Mouse (Mus musculus) gastrocnemius, postnatal 36 days (tissue): ENCODE results near the gene Lclat1. TPM values are rescaled to one million over a fixed set of nuclear protein-coding genes. Genes with fewer than 3 reads are reported as not detected.
A peak's percentile ranks its signal among the peaks of the same experiment; 100 is the strongest.

Experiments used
- DNase-seq, 2 experiments: peaks; one replicate each; pipeline ENCODE4 v3.0.0; 2022
- intact Hi-C: fragments of 180-260 bp; cut with DNase I; formaldehyde crosslinking; loops from one replicate; pipeline ENCODE4 v1.15.1; 2025
- total RNA-seq, 2 experiments: library from RNA; stranded (reverse); gene quantifications; 2 replicates each; pipeline ENCODE4 v1.2.3; 2021

The Lclat1 gene
- total RNA-seq, 2 experiments from 2014 or later: 15.9 to 17.0 TPM

DNA sequence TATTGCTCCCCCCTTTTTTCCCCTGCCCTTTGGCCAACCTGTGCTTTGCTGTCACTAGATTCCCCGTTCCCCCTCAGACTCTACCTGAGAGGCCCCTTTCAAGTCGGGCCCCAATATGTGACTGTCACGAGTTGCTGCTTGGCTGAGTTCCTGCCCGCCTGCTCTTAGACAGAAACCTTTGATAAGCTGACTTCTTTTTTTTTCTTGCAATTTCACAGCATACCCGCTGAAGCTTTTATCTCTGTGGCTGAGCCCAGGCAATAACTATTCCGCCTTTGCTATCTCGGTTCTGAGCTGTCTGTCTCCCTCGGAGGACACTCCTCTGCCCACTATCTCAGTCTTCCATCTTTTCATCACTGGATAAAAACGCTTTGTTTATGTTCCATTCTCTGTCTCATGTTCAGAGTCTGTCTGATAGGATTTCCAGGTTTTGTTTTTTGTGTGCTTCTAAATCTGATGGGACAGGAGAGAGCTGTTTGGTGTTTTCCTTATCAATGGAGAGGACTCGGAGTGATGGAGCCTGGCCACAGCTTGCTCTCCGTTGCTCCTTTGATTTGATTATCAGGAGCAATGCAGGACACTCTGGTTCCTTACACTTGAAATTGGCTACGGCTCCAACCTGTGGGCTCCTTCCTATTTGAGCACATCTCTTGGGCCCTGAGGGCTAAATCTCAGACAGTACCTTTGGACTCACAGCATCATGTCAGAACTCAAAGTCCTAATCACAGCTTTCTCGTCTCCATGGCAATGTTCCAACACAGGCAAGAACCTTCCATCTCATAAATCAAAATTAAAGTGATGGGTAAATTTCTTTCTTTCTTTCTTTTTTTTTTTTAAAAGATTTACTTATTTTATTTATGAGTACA is 20.5 kb upstream of the Lclat1 start:
- intact Hi-C loops: no loop called here
- DNase-seq: no peak

DNA sequence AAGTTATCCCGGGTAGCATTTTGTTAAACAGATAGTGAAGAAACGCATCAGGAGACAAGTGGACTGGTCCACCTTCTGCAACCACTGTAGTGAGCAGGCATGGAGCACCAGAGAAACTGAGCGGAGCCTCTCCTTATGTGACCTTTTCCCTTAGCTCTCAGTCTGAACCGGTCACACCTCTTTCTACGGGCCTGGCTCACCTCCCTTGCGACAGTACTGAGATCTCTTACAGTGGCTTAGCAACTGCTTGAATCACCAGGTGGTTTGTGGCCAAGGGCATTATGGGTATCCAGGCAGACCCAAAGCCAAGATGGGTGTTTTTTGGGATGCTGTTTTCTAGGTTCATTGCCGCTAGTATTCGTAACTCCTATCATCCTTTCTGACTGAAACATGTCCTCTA is 16.4 kb upstream of the Lclat1 start:
- intact Hi-C loops: no loop called here
- DNase-seq: no peak

DNA sequence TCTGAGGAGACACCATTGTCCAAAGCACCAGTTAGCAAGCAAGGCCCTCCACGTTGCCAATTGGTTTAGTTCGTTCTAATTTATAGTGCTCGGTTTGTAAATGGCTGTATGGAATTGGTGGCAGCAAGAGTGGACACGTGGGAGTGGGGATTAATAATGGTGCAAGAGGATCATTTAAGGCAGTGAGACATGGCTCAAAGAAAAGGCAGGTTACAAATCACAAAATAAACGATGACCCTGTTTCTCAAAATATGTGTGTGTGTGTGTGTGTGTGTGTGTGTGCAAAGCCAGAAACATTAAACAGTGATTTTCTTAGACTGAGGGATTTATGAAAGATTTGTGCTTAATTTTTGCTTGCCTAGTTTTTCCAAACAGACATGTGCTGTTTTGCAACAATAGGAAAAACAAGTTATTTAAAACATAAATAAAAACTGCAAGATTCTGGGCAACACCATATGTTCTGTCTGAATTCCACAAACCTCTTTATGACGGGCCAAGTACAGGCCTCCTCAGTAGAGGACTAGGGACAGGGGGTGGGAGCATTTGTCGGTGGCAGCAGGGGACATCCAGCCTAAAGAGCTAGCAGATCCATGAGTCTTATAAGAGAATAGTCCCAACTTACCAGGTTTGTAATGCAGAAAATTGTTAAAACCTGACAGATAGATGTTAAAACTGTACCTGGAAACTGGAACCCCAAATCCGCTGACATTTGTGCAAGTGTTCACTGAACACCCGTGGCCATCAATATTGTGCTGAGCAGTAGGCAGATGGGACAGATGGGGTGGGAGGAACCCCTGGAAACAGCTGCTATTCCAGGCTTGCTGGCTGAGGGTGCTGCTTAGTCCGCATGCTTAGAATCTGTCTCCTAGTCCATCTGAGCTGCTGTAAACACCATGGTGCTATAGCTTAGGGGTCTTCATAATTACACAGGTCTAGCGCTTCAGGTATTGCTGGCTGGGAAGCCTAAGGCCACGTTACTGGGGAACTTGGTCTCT is 15.4 kb upstream of the Lclat1 start:
- DNase-seq: no peak
- intact Hi-C loops: no loop called here

DNA sequence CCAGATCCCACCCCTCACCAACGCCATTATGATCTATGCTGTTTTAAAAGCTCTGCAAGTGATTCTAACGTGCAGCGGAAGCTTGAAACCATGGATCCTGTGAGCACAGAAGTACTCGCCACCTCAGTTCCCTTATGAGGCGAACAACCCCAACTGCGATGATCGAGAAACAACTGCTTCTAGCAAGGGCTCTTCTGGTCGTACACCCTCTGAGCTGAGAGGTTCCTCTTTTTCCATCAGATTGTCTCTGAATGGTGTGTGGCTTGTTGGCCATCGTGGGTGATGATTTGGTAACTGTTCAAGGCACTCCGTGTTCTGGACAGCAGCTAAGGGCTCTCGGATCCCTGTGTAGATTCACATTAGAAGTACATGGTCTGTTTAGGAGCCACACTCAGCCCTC is 12.7 kb upstream of the Lclat1 start:
- no peak for DNase-seq
- intact Hi-C loops: loop anchor here (5.0 kb wide), 1 partner anchor 202 kb away; no protein-coding TSS in a partner anchor

DNA sequence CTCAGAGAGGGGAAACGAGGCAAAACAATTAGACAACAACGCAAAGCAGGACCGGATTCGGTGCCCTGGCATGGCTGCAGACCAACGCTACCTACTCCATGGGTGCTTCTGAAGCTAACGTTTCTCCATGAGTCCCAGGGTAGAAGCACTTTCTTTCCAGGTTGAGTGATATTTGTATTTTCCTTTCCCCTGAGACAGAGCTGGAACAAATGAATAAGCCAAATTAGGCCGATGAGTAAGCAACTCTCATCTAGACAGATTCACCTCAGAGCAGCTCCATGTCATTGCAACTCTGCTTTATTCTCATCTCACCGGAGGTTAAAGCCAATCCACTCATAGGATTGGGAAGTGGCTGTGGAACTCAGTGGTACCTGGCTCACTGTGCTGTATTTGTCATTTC is 12.2 kb upstream of the Lclat1 start:
- intact Hi-C loops: loop anchor here (5.0 kb wide), 1 partner anchor 202 kb away; no protein-coding TSS in a partner anchor

DNA sequence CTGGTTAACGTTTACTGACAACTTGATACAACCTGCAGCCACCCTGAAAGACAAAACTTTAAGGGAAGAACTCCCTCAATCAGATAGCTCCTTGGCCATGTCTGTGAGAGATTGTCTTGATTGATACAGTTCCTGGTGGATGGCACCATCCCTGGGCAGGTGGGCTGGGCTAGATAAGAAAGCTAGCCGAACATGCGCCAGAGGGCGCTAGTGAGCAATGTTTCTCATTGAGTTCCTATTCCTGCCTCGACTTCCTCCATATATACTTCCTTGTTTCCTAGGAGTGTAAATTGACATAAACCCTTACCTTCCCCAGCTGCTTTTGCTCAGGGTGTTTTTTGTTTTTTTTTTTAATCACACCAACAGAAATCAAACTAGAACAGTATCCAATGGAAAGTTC is 11.3 kb upstream of the Lclat1 start:
- peak; percentile 8 to 26 for DNase-seq

More for the DNA sequence above, 12.2 kb upstream of the Lclat1 start:
- no peak for DNase-seq

DNA sequence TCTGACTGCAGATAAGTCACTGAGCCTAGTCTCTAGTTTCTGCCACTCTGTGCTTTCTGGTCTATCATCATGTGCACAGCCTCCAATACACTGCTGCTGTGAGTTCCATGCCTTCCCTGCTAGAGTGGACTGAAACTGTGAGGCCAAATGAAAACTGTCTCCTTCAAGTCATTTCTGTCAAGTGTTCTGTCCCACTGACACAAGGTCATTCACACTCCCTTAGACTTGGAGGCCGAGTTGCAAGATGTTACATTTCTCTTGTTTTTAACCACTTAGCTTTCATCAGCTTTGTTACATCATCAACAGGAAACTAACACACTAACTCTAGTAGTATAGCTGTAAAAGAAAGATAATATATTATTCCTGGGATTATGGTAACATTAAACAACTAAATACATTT is 9.1 kb upstream of the Lclat1 start:
- DNase-seq: no peak
- intact Hi-C loops: loop anchor here (5.0 kb wide), 1 partner anchor 199 kb away; no protein-coding TSS in a partner anchor

More for the DNA sequence above, 11.3 kb upstream of the Lclat1 start:
- intact Hi-C loops: loop anchor here (5.0 kb wide), 1 partner anchor 201 kb away; no protein-coding TSS in a partner anchor

DNA sequence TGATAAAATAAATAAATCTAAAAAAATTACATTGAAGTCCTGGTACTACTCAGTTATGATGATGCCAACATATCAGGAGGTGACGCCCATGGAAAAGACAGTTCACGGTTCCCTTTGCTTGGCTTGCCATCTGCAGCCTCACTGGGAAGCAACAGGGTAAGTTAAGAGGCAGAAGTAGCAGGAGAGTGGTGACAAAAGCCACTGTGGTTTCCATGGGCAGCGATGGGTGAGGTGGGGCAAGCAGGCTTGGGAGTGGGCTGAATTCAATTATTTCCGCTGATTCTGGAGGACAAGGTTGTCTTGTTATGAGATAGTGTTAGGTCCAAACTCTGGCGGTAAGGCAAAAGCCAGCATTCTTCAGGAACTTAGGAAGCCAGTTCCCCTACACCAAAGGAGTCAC is 7.4 kb upstream of the Lclat1 start:
- intact Hi-C loops: no loop called here
- no peak for DNase-seq

DNA sequence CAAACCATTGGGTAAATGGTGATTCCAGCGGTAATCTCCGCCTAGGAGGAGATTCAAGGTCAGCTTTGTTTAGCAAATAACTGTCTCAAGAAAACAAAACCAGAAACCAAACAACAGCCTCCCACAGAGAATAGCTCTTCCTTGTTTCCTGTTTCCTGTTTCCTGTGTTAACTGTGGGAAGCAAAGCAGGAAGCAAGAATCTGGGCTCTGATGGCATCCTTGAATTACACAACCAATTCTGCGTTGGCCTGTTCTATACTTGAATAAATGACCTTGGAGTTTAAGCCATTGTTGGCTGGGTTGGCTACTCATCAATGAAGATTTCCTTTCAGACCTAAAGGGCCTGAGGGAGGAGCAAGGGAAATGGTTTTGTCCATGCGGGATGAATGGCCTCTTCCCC is 5.2 kb upstream of the Lclat1 start:
- intact Hi-C loops: no loop called here

DNA sequence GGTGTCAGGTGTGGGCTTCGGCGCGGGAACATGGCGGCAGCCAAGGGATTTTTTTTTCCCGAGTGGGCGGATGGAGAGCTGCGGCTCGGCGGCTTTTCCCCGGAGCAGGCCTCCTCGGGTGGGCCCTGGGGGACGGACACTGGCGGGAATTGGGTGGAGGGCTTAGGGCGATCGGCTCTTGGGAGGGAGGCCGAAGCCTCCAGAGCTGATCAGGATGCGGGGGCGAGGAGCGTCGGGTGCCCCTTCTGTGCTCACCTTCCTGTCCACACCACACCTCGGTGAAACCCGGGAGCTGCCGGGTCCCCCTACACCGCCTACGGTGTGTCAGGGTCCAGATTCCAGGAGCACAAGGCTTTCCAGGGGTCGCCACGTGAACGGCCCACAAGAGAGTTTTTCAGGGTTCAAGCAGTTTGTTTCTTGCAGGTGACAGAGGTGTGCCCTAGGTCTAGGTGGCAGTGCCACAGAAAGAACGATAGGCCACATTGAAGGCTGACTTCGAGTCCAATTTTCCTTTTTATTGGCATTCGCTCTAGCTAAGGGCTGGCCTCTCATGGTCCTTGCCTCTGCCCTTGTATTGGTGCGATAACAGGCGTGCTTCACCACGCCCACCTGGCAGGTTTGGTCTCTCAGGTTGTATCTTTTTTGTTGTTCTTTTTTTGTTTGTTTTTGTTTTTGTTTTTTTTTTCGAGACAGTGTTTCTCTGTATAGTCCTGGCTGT is 544 bp downstream of the Lclat1 start:
- intact Hi-C loops: no loop called here
- DNase-seq: no peak

More for the DNA sequence above, 5.2 kb upstream of the Lclat1 start:
- DNase-seq: no peak

DNA sequence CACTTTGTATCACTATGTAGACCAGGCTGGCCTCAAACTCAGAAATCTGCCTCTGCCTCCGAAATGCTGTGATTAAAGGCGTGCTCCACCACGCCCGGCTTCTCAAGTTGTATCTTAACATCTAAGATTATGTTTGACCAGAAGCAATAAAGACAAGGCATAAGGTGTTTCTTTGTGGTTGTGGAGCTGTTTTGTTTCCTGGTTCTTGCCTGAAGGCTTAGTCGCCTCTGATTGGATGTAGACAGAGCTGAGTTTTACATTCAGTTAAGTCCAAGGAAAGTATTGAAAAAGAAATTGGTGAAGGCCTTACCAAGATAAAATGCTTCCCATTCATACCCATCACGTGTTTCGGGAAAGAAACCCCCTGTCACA is 1.1 kb downstream of the Lclat1 start:
- intact Hi-C loops: no loop called here
- DNase-seq: no peak

DNA sequence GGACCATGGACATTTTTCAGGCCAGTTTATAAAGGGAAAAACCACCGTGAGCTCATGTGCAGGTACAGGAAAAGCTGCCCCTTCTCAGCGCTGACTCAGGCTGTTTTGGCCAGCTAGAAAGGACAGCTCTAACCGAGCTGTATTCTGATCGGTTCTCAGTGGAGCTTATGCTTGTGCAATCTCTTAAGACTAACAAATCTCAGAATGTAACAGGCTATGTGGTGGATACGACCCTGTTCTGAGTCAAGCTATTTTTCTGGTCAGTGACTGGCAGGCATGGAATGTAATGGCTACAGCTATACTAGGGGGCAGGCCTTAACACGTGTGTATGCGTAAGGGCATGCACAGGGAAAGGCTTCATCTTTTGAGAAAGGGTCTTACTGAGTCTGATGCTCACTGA is 4.3 kb downstream of the Lclat1 start:
- intact Hi-C loops: no loop called here
- DNase-seq: no peak

DNA sequence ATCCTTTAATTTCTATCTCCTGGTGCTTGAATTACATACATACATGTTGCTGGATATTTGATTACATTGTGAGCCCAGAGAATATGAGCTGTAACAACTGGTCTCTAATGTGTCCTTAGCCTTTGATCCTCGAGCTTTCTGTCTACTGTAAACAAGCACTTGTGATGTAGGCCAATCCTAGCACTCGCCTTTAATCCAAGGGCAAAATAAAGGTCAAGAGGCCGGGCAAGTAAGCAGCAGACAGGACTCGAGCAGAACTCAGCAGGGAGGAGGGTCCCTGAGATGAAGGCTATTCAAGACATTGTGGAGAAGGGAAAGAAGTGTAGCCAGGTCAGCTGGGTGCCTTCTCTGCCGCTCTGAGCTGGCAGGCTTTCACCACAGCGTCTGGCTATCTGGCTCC is 4.8 kb downstream of the Lclat1 start:
- intact Hi-C loops: no loop called here
- no peak for DNase-seq

DNA sequence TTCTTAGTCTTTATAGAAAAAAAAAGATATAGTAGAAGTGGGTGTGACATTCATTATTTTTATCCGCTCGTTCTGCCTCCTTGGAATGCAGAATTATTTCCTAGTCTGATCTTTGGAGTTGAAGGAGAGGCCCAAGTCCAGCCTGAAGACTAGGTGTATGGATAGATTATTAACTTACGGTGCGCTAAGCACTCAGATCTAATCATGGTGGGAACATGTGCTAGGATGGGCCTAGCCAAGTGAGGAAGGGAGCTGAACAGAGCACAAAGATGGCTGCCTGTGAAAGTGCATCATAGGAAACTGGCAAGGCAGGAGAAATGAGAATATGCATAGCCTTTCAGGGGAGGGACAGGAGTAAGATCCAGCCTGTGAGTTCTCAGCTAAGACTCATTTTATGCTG is 5.4 kb downstream of the Lclat1 start:
- intact Hi-C loops: no loop called here

DNA sequence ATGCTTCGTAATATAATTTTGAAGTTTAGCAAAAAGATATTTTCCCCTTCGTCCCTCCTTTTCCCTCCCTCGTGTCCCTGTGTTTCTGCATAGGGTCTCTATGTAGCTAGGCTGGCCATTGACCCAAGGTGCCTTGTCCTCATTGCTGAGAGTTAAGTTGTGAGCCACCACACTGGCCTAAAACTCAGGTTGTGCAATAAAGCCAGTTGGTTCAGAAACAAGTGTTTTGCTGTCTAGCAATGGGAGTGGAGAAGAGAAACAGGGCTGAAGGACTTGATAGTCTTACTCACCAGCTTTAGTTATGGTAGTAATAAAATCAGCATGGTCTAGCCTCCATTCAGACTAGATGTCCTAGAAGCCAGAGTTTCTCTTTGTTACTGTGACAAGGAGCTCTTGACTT is 10.3 kb downstream of the Lclat1 start:
- DNase-seq: no peak
- intact Hi-C loops: no loop called here

More for the DNA sequence above, 5.4 kb downstream of the Lclat1 start:
- no peak for DNase-seq

DNA sequence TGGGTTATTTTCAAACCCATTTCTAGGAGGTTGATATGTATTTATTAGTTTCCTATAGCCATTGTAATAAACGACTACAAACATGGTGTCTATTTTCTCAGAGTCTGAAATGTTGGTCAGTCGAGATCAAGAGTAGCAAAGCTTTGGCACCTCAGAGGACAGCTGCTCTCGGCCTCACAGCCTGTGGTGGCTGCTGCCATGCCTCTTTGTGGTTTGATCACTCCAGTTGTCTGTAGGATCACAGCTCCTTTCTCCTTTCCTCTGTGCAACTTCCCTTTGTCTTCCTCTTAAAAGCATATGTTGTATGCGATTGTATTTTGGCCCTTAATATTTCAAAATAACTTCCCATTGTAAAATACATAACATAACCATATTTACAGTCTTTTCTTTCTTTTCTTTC is 10.9 kb downstream of the Lclat1 start:
- DNase-seq: no peak
- intact Hi-C loops: no loop called here

DNA sequence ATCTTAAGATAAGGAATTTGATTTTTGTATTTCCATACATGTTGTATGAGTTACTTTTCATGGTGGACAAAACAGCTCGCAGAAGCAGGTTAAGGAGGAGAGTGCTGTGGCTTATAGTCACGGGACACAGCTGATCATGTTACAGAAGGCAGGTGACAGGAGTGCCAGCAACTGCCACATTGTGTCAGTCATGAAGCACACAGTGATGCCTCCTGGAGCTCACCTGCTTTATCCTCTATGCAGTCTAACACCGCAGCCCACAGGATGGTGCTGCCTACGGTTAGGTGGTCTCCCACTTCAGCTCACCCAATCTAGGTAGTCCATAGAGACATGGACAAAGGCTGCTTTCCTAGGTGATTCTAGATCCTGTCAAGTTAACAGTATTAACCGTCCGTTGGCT is 11.4 kb downstream of the Lclat1 start:
- intact Hi-C loops: no loop called here
- no peak for DNase-seq

DNA sequence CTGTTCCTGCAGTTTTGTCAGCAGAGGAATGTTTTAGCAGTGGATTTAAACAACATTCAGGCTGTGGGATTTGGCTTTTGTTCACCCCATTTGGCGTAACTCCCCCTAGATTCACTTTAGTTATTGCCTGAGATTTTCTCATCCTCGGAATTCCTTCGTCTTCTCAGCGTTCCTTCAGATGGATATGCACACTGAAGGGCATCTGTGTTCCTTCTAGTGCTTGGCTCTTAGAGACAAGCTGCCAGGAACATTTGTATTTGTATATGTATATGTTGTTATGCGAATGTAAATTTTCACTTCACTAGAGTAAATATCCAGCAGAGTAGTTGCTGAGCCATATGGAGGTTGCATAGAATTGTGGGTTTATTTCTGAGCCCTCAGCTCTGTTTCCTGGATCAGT is 12.8 kb downstream of the Lclat1 start:
- no peak for DNase-seq
- intact Hi-C loops: no loop called here

DNA sequence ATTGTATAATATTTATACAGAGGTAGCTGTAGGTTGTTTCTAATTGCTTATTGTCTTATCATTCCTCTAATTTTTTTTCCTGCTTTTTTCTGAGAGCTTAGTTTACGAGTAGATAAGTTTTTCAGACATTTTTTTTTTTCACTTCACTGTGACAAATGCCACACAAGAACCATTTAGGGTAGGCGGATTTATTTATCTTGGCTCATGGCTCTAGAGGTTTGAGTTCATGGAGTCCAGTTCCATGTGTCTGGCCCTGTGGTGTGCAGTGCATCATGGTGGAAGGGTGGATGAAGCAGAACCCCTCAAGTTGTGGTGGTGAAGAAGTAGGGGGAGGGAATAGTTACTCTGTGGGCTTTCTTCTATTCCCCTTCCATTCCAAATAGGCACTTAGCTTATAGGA is 13.9 kb downstream of the Lclat1 start:
- DNase-seq: no peak
- intact Hi-C loops: no loop called here

DNA sequence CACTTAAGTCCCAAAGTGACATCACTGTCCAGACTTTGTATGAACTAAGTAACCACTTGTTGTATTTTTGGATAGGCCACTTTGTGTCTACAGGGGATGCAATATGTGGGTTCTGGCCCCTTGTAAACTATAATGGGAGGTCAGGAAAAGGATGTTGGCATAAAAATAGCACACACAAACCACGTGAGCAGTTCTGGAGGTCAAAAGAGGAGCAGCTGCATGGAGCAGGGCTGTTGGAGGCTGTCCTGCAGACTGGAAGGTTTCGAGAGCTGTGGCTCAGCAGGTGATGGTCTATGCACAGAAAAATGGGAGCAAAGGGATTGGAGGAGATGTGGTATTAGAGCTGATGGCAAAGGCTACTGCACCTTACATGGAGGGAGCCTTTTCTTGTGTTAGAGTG is 18.6 kb downstream of the Lclat1 start:
- DNase-seq: no peak
- intact Hi-C loops: no loop called here

DNA sequence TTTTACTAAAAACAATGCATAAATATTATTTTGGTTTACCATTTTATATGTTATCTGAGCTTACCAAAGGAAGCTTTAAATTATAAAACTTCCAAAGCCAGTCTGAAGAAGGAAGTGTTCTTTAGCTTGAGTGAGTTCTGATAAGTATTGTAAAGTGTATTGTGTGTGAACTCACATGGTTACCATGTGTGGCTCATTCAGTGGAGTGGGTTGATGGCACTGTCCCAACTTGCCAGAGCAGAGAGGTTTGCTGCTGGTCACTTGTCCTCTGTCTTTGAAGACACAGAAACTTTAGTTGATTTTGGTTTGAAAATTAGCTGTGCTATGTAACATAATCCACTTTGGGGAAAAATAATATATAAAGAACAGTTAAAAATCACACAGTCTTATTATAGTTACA is 19.1 kb downstream of the Lclat1 start:
- no peak for DNase-seq
- intact Hi-C loops: no loop called here
